Mouse (Mus musculus) cerebellum, adult 2 months (tissue): Measurements from ENCODE around the gene Arpc2.

Source experiments
- CTCF ChIP-seq: fragments of 200-500 bp; IDR thresholded peaks from 2 replicates; pipeline ENCODE4 v1.5.1; 2011; ENCODE audit warnings: low read depth, mild to moderate bottlenecking, control low read depth, low read length, moderate library complexity, borderline replicate concordance; ENCODE audit not compliant: insufficient read depth
- POLR2A ChIP-seq: fragments of 200-500 bp; IDR thresholded peaks from 2 replicates; pipeline ENCODE4 v1.6.1; 2011; ENCODE audit warnings: low read length, control low read depth, borderline replicate concordance; ENCODE audit not compliant: insufficient read depth

DNA sequence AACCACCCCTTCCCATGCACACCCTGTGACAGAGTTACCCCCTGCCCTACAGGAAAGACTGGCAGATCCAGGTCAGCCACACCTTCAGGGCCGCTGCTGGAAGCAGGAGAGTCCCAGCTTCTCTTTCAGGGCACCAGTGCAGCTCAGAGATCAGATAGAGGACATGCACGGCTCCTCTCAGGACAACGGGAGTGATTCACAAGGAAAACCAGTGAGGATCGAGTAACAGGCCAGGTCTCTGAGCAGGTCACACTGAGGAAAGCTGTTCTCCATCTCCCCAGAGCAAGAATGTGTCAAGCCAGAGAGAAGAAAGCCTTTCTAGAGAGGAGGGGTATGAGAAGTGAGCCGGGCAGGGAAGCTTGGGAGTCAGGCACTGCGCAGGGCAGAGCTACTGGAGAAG, 60.6 kb downstream of the Arpc2 start:
- TF ChIP-seq CTCF, result no peak
- TF ChIP-seq POLR2A, result no peak
